Mouse (Mus musculus) liver, postnatal 0 days (tissue): ENCODE measurements around the gene Relb.

Source experiments
- CTCF ChIP-seq: sonication (generic); IDR thresholded peaks from 2 replicates; pipeline ENCODE4 v1.5.1; 2016; ENCODE audit warnings: antibody characterized with exemption, low read depth
- EP300 ChIP-seq: IDR thresholded peaks from 2 replicates; pipeline ENCODE4 v1.6.1; 2016; ENCODE audit warnings: antibody characterized with exemption, low read depth, mild to moderate bottlenecking

GRCm38 (mm10) chr7:19577141-19577852 is 51.9 kb downstream of the Relb start, which contains the start of the genes Zfp296 and Gemin7:
- TF ChIP-seq CTCF: no peak
- TF ChIP-seq EP300: no peak
